Mouse (Mus musculus) heart, embryonic 14.5 days (tissue): ENCODE data around the gene Tnfaip3. TPM values are rescaled to one million over a fixed set of nuclear protein-coding genes. Genes with fewer than 3 reads are reported as not detected.
A peak's percentile ranks its signal among the peaks of the same experiment; 100 is the strongest.

Experiments
- ATAC-seq: fragments of 200-750 bp; cut with Nextera tagmentation; 2 replicates; pipeline ENCODE4 v1.8.0; 2017; ENCODE audit warnings: low read depth, moderate TSS enrichment; ENCODE audit not compliant: insufficient number of reproducible peaks, insufficient read depth, low FRiP score
- H3K27ac ChIP-seq, 2 experiments: fragments of 200-500 bp in 1 of 2; fragments of 300-500 bp in 1 of 2; sonication (generic) in 1 of 2; replicated peaks in 1 of 2; 2 replicates each; pipeline ENCODE4 v1.5.1; 2012 to 2014; ENCODE audit warnings: low read depth in 2 of 2, low read length in 2 of 2, control low read depth in 1 of 2, mild to moderate bottlenecking in 1 of 2, mixed read lengths in 1 of 2; ENCODE audit not compliant: control insufficient read depth in 1 of 2, insufficient read depth in 1 of 2
- H3K27me3 ChIP-seq: fragments of 300-500 bp; sonication (generic); 2 replicates; pipeline ENCODE4 v1.6.1; 2014; ENCODE audit warnings: mild to moderate bottlenecking, low read length, control low read depth; ENCODE audit not compliant: control insufficient read depth, insufficient read depth
- H3K36me3 ChIP-seq: fragments of 300-500 bp; sonication (generic); 2 replicates; pipeline ENCODE4 v1.6.1; 2014; ENCODE audit warnings: mild to moderate bottlenecking, control low read depth, low read length, mixed read lengths; ENCODE audit not compliant: control insufficient read depth, insufficient read depth
- H3K4me1 ChIP-seq, 2 experiments: fragments of 200-500 bp in 1 of 2; fragments of 300-500 bp in 1 of 2; sonication (generic) in 1 of 2; 2 replicates each; pipeline ENCODE4 v1.6.1; 2012 to 2014; ENCODE audit warnings: low read length in 2 of 2, control low read depth in 1 of 2, mixed read lengths in 1 of 2; ENCODE audit not compliant: control insufficient read depth in 2 of 2, insufficient read depth in 2 of 2
- H3K4me2 ChIP-seq: fragments of 300-500 bp; sonication (generic); 2 replicates; pipeline ENCODE4 v1.6.1; 2014; ENCODE audit warnings: mild to moderate bottlenecking, low read length
- H3K4me3 ChIP-seq, 2 experiments: fragments of 200-500 bp in 1 of 2; fragments of 300-500 bp in 1 of 2; sonication (generic) in 1 of 2; 2 replicates each; pipeline ENCODE4 v1.5.1; 2012 to 2014; ENCODE audit warnings: low read length in 2 of 2, mild to moderate bottlenecking in 2 of 2, control low read depth in 1 of 2, low read depth in 1 of 2, moderate library complexity in 1 of 2; ENCODE audit not compliant: control insufficient read depth in 1 of 2, insufficient read depth in 1 of 2
- H3K9ac ChIP-seq: fragments of 300-500 bp; sonication (generic); 2 replicates; pipeline ENCODE4 v1.6.1; 2014; ENCODE audit warnings: mild to moderate bottlenecking, low read length
- H3K9me3 ChIP-seq: fragments of 300-500 bp; sonication (generic); 2 replicates; pipeline ENCODE4 v1.6.1; 2016; ENCODE audit warnings: low read length, control low read depth; ENCODE audit not compliant: control insufficient read depth
- WGBS: fragments of 180-500 bp; shearing (Covaris S2); extraction: QIAGEN DNeasy Blood & Tissue Kit; methylation state at CpG from one replicate; pipeline ENCODE4 v1.1.7; 2014; 5-methylcytosine and 5-hydroxymethylcytosine counted together
- polyA plus RNA-seq: library from polyadenylated mRNA; unstranded; fragments of >200 nt; fragmentation: Nextera tagmentation; extraction: Ambion mirVana; gene quantifications from 2 replicates; pipeline ENCODE4 v1.2.1, GENCODE M21; 2014

The Tnfaip3 gene
- polyA plus RNA-seq, 1 experiment from 2014 or later = 2.6 TPM

- no peak overlapping the region for H3K4me3 ChIP-seq
- peaks cover 6% of the 10 kb centered on the region in 2 experiments; a peak in 3 of 4 replicates for H3K4me1 ChIP-seq
- no peak overlapping the region for H3K27ac ChIP-seq
- no peak for ATAC-seq
- H3K4me2 ChIP-seq = no peak overlapping the region
- H3K36me3 ChIP-seq = no peaks in the 10 kb centered on the region
- WGBS = 64% methylated on average over 2 of the region's 2 CpGs
- H3K27me3 ChIP-seq = no peaks in the 10 kb centered on the region
- no peaks in the 10 kb centered on the region for H3K9me3 ChIP-seq
- H3K9ac ChIP-seq = no peak overlapping the region
Measured at GRCm38 (mm10) chr10:19030628-19031027, 15.2 kb upstream of the Tnfaip3 start.

- no peaks in the 10 kb centered on the region for H3K4me1 ChIP-seq
- H3K27me3 ChIP-seq = no peaks in the 10 kb centered on the region
- H3K4me2 ChIP-seq = no peak overlapping the region
- 84% methylated on average over 5 of the region's 5 CpGs for WGBS
- no peaks in the 10 kb centered on the region for H3K9me3 ChIP-seq
- H3K9ac ChIP-seq = no peak overlapping the region
- no peak overlapping the region for H3K4me3 ChIP-seq
- H3K36me3 ChIP-seq = no peaks in the 10 kb centered on the region
- no peak for ATAC-seq
- no peak overlapping the region for H3K27ac ChIP-seq
Measured at GRCm38 (mm10) chr10:19026710-19027109, 11.3 kb upstream of the Tnfaip3 start.

- Histone ChIP-seq H3K27me3 (no peaks in the 10 kb centered on the region), H3K27ac (no peak overlapping the region), H3K4me1 (no peaks in the 10 kb centered on the region), H3K36me3 (no peaks in the 10 kb centered on the region), H3K9ac (no peak overlapping the region), H3K4me3 (no peak overlapping the region), H3K9me3 (no peaks in the 10 kb centered on the region), H3K4me2 (no peak overlapping the region)
- ATAC-seq = no peak
- 82% methylated on average over 5 of the region's 5 CpGs for WGBS
Measured at GRCm38 (mm10) chr10:19024353-19024752, 8.9 kb upstream of the Tnfaip3 start.

- H3K9ac ChIP-seq = no peak overlapping the region
- no peaks in the 10 kb centered on the region for H3K4me1 ChIP-seq
- no peak for ATAC-seq
- no peak overlapping the region for H3K27ac ChIP-seq
- H3K4me3 ChIP-seq = no peak overlapping the region
- no peaks in the 10 kb centered on the region for H3K36me3 ChIP-seq
- no peak overlapping the region for H3K4me2 ChIP-seq
- no peaks in the 10 kb centered on the region for H3K9me3 ChIP-seq
- no peaks in the 10 kb centered on the region for H3K27me3 ChIP-seq
- 65% methylated on average over 5 of the region's 5 CpGs for WGBS
Measured at GRCm38 (mm10) chr10:19023622-19024326, 8.3 kb upstream of the Tnfaip3 start.

GRCm38 (mm10) chr10:19022272-19022671, 6.8 kb upstream of the Tnfaip3 start:
- no peak overlapping the region for H3K27ac ChIP-seq
- no peak overlapping the region for H3K9ac ChIP-seq
- H3K4me3 ChIP-seq = no peak overlapping the region
- H3K4me1 ChIP-seq = no peaks in the 10 kb centered on the region
- H3K4me2 ChIP-seq = no peak overlapping the region
- H3K27me3 ChIP-seq = no peaks in the 10 kb centered on the region
- H3K9me3 ChIP-seq = no peaks in the 10 kb centered on the region
- no peak for ATAC-seq
- 79% methylated on average over 1 of the region's 1 CpGs for WGBS
- H3K36me3 ChIP-seq = no peaks in the 10 kb centered on the region

GRCm38 (mm10) chr10:19016823-19017471, 1.5 kb upstream of the Tnfaip3 start:
- Histone ChIP-seq H3K27ac (peak overlapping the region in 1 of 2 experiments; percentile 69; a peak in 1 of 4 replicates), H3K4me2 (no peak overlapping the region; the same call in 1 of the 2 replicates), H3K4me1 (peaks cover 8 to 15% of the 10 kb centered on the region in 2 experiments; a peak in 3 of 4 replicates), H3K9ac (no peak overlapping the region), H3K4me3 (no peak overlapping the region), H3K9me3 (no peaks in the 10 kb centered on the region), H3K27me3 (no peaks in the 10 kb centered on the region), H3K36me3 (no peaks in the 10 kb centered on the region)
- ATAC-seq = no peak
- 42% methylated on average over 4 of the region's 4 CpGs for WGBS

GRCm38 (mm10) chr10:19014381-19015256, 838 bp downstream of the Tnfaip3 start:
- Histone ChIP-seq H3K4me2 (peak overlapping the region; percentile 81), H3K4me3 (peak overlapping the region; percentile 91), H3K9ac (peak overlapping the region; percentile 88), H3K27me3 (no peaks in the 10 kb centered on the region), H3K27ac (peak overlapping the region; percentile 76 to 85), H3K36me3 (peaks cover 6% of the 10 kb centered on the region; the same call in 1 of the 2 replicates), H3K4me1 (peaks cover 8 to 16% of the 10 kb centered on the region in 2 experiments; a peak in 3 of 4 replicates), H3K9me3 (no peaks in the 10 kb centered on the region)
- under 1% methylated on average over 43 of the region's 43 CpGs for WGBS
- ATAC-seq = no peak
